ENCODE assay signal across 20 mouse cellular contexts in genomic region chr6:93678766-93679165, GRCm38 (mm10).
A peak's percentile ranks its signal among the peaks of the same experiment; 100 is the strongest.
DNase-seq lines count a peak whose midpoint lies in the region; ATAC-seq and TF ChIP-seq lines count a peak whose summit lies in the region.
"Had no signal": no experiment of that assay in that cellular context is flagged by ENCODE, and none has a peak within 500 bp of the region (broad histone marks: within the 10 kb centered on the region; RNA-seq: fewer than 3 reads in every experiment).

No protein-coding gene starts in this region.

- no peaks in the 10 kb centered on the region for H3K36me3 ChIP-seq in ES-Bruce4 (ENCODE audit: control insufficient read depth, insufficient read depth, low read length, poor library complexity, severe bottlenecking)
- no peaks in the 10 kb centered on the region for H3K36me3 ChIP-seq in heart, adult 2 months (ENCODE audit: control insufficient read depth, insufficient read depth, low read length)

- no peaks in the 10 kb centered on the region for H3K4me1 ChIP-seq in ES-Bruce4 (ENCODE audit: control insufficient read depth, insufficient read depth, low read length)
- H3K4me1 ChIP-seq in heart, adult 2 months (ENCODE audit: control insufficient read depth, insufficient read depth, low read length) = no peaks in the 10 kb centered on the region; the same call in 1 of the 2 replicates
- H3K4me1 ChIP-seq: embryonic facial prominence, embryonic 10.5 days; heart, embryonic 13.5 days; hindbrain, embryonic 12.5 days had no signal

- H3K9ac ChIP-seq in ES-Bruce4 (ENCODE audit: low read depth, poor library complexity, severe bottlenecking) = peak overlapping the region; percentile 69
- H3K9ac ChIP-seq in heart, adult 2 months (ENCODE audit: low read depth, low read length) = no peak overlapping the region
- H3K9ac ChIP-seq: heart, embryonic 13.5 days; hindbrain, embryonic 12.5 days had no signal

- no peak for TF ChIP-seq EP300 in ES-Bruce4 (IDR thresholded peaks at IDR 0.05; ENCODE audit: insufficient read depth, low read depth, low read length)
- TF ChIP-seq EP300 in heart, adult 2 months (IDR thresholded peaks at IDR 0.05; ENCODE audit: insufficient read depth, low read depth, low read length) = no peak

- H3K9me3 ChIP-seq in ES-Bruce4 (replicated peaks; ENCODE audit: control insufficient read depth, insufficient read depth, low read length, poor library complexity, severe bottlenecking) = no peaks in the 10 kb centered on the region
- H3K9me3 ChIP-seq: embryonic facial prominence, embryonic 10.5 days; heart, embryonic 13.5 days; hindbrain, embryonic 12.5 days had no signal

- 0 out of 2 replicates have a peak, but pooled peaks have one; percentile 17 for ATAC-seq in megakaryocyte progenitor cell, adult 5-6 weeks (replicated peaks; ENCODE audit: poor library complexity)
- ATAC-seq in megakaryocyte, adult 5-6 weeks (ENCODE audit: poor library complexity, severe bottlenecking) = no peak
- ATAC-seq: activated CD4-positive, CD25-positive, alpha-beta regulatory T cell, adult 4 months; forebrain, embryonic 14.5 days; hindbrain, postnatal 0 days had no signal

- TF ChIP-seq POLR2A in ES-Bruce4 (IDR thresholded peaks at IDR 0.05; ENCODE audit: insufficient read depth, low read length) = no peak
- TF ChIP-seq POLR2A in heart, adult 2 months (IDR thresholded peaks at IDR 0.05; ENCODE audit: insufficient read depth, low read depth, low read length) = no peak

- no peak overlapping the region for H3K27ac ChIP-seq in ES-Bruce4 (ENCODE audit: insufficient read depth, low read length)
- H3K27ac ChIP-seq in heart, adult 2 months = no peak overlapping the region
- H3K27ac ChIP-seq: embryonic facial prominence, embryonic 10.5 days; heart, embryonic 13.5 days; hindbrain, embryonic 12.5 days; hindbrain, postnatal 0 days had no signal

- peak; percentile 7 for DNase-seq in 3134 (ENCODE audit: extremely low read depth, insufficient read length, low spot score)
- peak; percentile 33 for DNase-seq in WW6 (ENCODE audit: low read depth, low spot score)
- DNase-seq in heart, adult 2 months = no peak
- no peak for DNase-seq in frontal cortex, postnatal 36 days (ENCODE audit: low spot score in 2 of 2)
- DNase-seq: adrenal gland, postnatal 14 days; cerebellum, adult 11-12 months; cerebellum, adult 9-10 months; cerebellum, postnatal 36 days; gastrocnemius, postnatal 10 days; heart, postnatal 36 days; kidney, adult 11 months had no signal

- peak overlapping the region; percentile 70 for H3K4me3 ChIP-seq in ES-Bruce4 (ENCODE audit: low read depth, low read length)
- H3K4me3 ChIP-seq in heart, adult 2 months = no peak overlapping the region
- H3K4me3 ChIP-seq: embryonic facial prominence, embryonic 10.5 days; heart, embryonic 13.5 days; hindbrain, embryonic 12.5 days had no signal

- 80% methylated on average over 17 of the region's 17 CpGs for WGBS in heart, adult 2 months

- no peak for TF ChIP-seq CTCF in ES-Bruce4 (IDR thresholded peaks at IDR 0.05; ENCODE audit: low read depth, low read length)
- no peak for TF ChIP-seq CTCF in heart, adult 2 months (IDR thresholded peaks at IDR 0.05)

- no peaks in the 10 kb centered on the region for H3K27me3 ChIP-seq in ES-Bruce4 (ENCODE audit: control insufficient read depth, insufficient read depth, low read length, poor library complexity, severe bottlenecking)
- H3K27me3 ChIP-seq in heart, adult 2 months (ENCODE audit: control insufficient read depth, insufficient read depth, low read length) = no peaks in the 10 kb centered on the region
- H3K27me3 ChIP-seq: hindbrain, embryonic 12.5 days had no signal

- intact Hi-C loops in heart, adult 2 months (cut with DNase I) = no loop called here

- no peaks in the 10 kb centered on the region for H3K79me2 ChIP-seq in heart, adult 2 months (replicated peaks; ENCODE audit: control insufficient read depth, insufficient read depth, low read length)

Comparison
In these comparisons a context has a peak if more than half of its experiments do, and no peak if none do; other contexts are left out.
1. DNase-seq: peak in 3134 (single experiment) and WW6 (single experiment); none in heart, adult 2 months (0 of 2) and frontal cortex, postnatal 36 days (0 of 2).